Mouse (Mus musculus) ovary, postnatal 14 days (tissue): Measurements from ENCODE around the gene Gm27179.
"Not testable (repeated sequence)": the region's sequence is repeated elsewhere in the genome, so short reads cannot be mapped to it uniquely, and the experiment has no call there.

Experiments
- DNase-seq: peaks from one replicate; pipeline ENCODE4 v3.0.0; 2022; ENCODE audit warnings: low spot score

Gm27179 gene

DNA sequence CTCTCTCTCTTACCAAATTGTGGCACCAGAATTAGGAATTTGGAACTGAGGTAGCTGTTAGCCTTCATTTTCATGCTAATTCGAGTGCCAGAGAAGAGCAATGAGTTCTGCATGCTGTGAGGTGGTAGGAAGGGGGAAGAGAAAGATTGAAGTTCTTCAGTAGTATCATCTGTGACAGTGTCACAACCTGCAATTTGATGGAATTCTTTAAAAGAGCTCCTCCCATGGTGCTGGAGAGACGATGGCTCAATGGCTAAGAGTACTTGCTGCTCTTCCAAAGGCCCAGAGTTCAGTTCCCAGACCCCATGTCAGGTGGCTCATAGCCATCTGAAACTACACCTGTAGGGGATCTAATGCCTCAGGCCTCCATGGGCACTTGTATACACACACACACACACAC, at the start of gene Gm27179:
Gene Gm27179, minus strand, starts transcription at position 101 of the 400 bp plus-strand sequence.
- DNase-seq = not testable (repeated sequence)

DNA sequence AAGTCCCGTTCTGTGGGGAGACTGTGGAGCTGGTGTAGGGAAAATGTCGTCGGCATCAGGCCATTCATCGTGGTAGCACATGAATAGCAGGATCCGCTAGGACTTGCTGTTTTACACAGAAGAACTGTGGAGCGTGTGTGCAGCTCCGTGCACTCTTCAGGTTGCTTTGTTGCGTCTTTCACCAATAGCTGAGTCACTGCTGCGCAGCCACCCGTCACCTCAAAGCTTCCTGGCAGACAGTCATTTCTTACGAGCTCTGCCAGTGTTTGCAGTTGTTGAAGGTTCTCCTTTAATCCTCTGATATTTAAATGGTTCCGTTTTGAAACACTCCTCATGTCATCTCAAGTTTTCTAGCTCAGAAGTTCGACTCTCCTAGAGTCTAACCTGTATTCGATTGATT, 45.2 kb upstream of the Gm27179 start:
- not testable (repeated sequence) for DNase-seq

DNA sequence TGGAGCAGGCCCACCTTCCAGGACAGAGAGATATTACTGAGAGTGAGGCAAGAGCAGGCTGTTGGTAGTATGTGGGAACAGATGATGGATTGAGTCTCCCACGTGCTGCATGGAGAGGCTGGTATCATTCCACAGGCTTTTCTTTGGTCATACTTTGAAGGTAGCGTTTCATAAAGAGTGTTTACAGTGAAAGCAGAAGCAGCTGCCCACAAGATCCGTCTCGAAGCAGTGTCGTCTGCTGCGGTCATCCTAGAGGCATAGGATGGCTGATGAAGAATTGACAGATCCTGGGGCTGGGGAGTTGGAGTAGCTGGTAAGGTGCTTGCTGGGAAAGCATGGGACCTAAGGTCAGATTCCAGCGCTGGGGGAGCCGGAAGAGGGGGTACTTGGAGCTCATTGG, 44.5 kb upstream of the Gm27179 start:
- DNase-seq = not testable (repeated sequence)

DNA sequence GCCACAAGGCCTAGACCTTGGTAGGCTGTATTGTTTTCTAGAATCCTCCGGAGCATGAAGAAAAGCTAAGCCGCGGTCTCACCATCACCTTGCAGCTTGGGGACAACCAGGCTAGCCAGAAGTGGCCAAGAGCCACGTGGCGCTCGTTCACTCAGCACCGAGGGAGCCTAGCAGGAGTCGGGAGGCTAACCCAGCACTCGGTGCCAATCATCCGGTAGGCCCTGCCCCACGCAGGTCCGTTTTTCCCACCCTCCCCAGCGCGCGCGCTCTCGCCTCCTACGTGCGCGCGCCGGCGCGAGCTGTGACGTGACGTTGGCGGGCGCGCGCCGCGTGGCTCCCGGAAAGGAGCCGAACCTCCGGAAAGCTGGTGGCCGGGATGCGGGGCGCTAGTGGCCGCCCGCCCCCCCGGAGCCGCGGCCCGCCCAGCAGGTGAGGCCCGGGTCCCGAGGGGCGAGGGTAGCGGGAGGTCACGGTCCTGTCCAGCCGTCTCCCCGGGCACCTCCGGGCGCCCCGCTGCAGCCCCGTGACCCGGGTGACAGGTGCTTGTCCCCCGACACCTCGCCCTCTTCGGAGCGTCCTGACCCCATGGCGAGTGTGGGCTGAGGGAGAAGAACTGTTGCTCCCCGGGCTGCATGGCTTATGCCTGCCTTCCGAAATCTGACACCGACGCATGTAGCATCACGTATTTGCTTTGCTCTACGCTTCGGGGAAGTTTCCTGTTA, 42.9 kb upstream of the Gm27179 start, which contains the start of gene Entpd4b:
Gene Entpd4b, plus strand, starts transcription at position 315 of the 722 bp plus-strand sequence.
- DNase-seq = not testable (repeated sequence)

DNA sequence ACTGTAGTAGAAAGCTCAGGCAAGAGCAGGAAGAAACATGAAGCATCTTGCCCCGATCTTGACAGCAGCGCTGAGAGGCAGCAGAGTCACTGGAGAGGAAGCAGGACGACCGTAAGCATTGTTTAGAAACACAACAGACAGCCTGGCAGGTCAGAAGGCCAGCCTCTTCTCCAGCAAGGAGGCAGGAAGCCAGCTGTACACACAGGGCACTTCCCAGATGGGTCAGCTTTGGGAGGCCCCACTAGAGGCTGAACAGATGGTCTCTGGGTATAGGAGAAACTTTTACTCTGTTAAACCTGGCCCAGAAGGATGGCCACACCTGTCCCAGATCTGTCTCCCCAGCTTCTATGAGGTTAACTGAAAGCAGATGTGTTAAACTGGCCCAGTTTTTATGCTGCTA, 35.0 kb upstream of the Gm27179 start:
- not testable (repeated sequence) for DNase-seq

DNA sequence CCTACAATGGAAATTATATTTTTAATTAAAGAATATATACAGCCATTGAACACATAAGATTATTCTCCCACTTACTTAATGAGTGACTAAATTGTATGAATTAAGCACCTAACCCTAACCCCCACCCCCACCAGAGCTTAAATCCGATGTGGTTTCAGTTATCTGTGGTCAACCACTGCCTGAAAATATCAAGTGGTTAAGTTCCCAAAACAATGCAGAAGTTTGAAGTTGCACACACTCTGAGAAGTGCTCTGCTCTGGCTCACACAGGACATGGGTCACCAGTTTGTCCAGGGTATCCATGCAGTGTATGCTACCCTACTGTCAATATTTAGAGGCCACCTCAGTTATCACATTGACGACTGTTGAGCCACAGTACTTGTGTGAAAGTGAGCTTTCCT, 32.7 kb upstream of the Gm27179 start:
- DNase-seq = not testable (repeated sequence)

DNA sequence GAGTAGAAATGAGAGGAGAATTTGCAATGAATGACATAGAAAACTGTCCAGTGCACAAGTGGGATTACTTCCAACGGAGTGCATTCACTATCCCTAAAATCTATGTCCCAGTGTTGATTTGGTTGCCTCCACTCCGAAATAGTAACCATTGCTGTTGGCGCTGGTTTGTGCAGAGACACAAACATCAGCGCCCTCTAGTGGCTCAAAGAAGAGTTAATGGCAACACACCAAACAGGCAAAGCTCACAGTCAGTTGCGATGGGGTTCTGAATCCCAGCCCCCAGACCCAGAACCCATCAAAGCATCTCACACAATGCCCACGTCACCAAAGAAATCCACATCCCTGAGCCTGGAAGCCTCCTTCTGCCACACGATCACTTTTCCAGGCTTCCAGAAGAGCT, 31.7 kb upstream of the Gm27179 start:
- not testable (repeated sequence) for DNase-seq

DNA sequence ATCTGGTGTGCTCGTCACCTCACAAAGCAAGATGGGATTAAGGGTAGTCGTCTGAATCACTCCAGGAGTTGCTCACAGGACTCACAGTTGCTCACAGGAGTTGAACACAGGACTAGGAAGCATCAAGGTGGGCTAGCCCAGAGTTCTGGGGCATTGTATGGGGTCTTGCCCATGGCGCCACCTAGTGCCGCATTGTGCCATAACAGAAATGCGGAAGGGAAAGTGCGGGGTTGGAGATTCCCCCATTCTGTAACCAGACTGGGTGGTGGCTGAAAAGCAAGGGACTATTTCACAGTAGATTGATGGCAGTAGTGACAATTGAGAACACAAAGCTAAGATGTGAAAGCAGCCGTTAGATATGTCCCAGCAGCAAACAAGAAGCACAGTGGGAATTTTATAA, 30.3 kb upstream of the Gm27179 start:
- DNase-seq = not testable (repeated sequence)

DNA sequence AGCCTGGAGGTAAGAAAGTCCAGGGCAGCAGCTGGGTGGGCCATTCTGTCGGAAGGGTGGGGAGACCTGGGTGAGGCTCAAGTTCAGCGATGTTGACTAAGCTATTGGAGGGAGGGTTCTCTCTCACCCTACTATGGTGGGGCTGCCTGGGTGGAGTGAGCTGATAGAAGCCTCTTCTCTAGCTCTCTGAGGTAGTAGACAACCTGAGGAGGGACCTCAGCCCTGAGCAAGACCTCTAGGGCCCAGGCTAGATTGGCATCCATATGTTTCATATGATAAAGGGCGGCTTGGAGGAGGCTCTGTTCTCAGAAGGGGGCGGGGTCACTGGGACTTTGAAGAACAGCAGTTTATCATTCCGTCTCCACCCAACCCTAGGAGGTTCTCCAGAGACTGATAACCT, 27.8 kb upstream of the Gm27179 start:
- DNase-seq = not testable (repeated sequence)

DNA sequence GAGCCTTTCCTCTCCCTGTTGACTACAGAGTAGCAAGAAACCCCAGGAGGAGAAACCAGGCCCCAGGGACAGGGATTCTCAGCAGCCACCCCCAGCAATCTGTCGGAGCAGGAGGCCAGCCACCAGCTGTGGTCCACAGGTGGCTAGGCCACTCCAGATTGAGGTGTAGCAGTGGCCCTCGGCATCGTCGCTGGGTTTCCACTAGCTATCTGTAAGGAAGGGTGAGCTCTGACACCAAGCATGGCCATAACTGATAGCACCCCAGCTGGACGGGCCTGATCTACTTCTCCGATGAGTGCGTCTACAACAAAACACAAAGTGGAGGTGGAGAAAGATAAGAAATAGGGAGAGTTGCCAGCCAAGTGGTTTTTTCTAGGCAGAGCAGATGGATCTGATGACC, 24.2 kb upstream of the Gm27179 start:
- DNase-seq = not testable (repeated sequence)

DNA sequence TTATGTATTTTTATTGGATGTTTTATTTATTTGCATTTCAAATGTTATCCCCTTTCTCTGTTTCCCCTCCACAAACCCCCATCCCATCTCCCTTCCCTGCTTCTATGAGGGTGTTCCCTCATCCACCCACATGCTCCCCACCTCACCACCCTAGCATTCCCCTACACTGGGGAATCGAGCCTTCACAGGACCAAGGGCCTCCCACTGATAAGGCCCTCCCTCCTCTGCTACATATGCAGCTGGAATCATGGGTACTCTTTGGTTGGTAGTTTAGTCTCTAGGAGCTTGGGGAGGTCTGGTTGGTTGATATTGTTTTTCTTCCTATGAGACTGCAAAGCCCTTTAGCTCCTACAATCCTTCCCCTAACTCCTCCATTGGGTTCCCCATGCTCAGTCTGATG, 13.9 kb upstream of the Gm27179 start:
- DNase-seq = not testable (repeated sequence)

DNA sequence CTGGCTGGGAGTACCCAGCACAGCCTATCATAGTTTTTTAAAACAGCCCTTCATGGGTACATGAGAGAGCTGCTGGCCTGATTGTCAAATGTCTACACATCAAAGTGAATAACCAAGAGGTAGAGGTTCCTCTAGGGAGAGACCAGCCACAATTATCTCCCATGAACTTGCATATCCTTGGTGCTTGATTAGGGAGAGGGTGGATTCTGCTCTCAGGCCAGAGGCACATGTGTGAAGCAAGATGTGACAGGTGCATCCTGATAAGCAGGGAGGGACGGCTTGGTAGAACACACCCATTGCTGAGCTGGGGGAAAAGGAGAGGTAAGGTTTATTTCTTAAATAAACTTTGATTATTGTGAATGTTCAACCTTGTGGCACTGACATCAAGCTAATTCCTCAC, 10.7 kb upstream of the Gm27179 start:
- DNase-seq = not testable (repeated sequence)

DNA sequence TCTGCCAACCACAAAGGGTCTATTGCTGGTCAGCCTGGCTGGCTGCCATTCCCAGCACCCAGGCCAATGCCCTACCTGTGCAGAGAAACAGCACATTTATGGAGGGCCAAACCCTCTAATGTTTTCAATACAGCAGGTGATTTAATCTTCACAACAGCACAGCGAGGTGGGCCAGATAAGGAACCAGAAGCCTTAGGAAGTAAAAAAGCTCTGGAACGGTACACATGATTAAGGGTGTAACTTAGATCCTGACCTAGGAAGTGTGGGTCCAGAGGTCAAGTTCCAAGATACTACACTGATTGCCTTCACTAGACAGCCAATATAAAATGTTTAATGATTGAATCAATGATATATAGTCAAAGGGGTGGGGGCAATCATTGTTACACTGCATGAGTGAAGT, 8.5 kb upstream of the Gm27179 start:
- DNase-seq = not testable (repeated sequence)

DNA sequence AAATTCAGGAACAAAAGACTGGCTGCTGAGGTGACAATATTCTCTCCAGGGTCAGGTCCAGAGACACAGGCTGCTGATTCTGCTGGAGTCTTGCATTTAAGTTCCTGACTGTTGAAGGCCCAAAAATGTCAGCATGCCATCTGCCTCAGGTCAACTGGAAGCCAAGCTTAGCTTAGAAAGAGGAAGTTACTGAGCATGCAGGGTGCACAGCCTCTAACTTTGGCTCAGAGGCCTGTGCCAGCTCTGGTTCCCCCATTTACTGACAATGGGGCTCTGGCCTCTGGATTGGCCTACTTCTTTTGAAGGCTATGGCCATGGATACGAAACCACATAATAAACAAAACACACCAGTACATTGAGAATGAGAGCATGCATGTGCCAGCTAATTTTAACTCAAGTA, 5.3 kb downstream of the Gm27179 start:
- not testable (repeated sequence) for DNase-seq

DNA sequence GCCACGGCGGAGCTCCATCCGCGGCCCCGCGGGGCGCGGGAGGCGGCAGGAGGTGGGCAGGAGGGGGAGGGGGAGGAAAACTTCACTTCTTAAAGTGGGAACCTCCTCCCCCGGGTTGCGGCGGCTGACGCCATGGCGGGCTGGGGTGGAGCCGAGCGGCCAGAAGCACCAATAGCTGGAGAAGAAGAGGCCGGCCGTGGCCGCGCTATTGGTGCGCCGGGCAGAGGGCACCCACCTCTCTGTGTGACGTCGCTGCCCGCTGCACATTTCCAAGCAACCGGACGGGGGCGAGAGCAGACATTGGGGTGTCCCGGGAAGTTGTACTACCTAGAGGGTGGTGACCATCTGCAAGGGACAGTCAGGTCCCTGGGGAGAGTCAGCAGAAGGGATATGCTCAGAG, 9.2 kb downstream of the Gm27179 start, which contains the start of gene Gm16867:
Gene Gm16867, minus strand, starts transcription at position 189 of the 400 bp plus-strand sequence.
- not testable (repeated sequence) for DNase-seq

DNA sequence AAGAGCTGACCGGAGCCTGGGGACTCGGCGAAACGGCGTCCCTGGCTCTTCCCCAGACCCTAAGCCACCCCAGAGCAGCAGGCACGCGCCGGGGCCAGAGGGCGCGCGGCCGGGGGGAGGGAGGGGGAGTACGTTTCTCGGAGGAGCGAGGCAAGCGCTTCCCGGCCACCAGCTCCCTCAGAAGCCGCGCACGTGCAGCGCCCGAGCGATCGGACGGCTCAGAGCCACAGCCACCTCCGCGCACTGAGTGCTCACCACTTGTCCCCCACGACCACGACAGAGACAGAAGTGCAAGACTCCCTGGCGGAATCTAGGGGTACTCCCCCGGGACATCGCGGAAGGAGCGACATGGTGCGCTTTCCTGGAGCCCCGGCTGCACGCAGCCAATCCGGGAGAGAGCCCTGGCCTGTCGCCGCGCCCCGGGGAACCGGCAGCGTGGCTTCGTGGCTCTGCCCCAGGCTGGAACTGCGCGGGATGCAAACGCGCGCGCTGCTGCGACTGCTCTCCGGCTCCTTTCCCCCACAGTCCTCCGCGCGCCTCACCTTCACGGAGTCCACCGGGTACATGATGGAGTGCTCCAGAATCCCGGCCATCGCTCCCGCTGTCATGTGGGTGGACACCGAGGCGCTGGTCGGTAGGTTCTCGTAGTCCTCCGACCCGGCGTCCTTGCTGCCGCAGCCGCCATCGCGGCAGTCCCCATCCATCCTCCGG, 9.8 kb downstream of the Gm27179 start:
- DNase-seq = not testable (repeated sequence)

DNA sequence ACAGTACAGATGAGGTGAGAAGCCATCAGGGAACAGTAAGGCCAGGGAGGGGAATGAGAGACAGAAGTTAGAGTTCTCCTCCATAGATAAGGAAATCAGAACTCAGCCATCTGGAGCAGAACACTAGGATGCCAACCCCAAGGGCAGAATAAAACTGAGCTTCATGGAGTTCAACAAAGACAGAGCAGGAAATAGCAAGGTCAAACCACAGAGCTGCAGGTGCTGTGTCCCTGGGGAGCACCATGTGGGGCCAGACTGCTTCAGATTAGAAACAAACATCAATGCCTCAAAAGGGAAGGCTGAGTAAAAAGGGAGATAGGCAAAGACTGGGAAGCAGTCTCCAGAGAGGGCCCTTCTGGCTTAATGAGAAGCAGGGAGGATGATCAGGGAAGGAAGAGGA, 16.1 kb downstream of the Gm27179 start:
- DNase-seq = not testable (repeated sequence)

DNA sequence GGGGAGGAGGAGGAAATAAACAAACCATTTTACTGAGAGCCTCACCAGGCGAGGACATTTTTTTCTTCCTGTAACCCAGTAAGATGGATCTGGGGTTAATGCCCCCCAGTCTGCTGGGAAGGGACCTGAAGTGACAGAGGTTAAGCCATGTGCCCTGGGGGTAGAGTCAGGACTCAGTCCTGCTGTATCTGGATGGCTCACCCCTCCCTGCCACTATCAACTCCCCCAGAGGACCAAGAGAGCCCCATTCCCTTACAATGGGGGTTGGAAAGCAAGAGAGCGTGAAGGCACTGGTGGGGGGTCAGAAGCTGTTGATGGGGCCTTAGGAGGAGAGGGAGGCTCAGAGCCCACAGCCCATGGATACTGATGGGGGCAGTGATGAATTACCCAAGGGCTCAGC, 17.4 kb downstream of the Gm27179 start:
- DNase-seq = not testable (repeated sequence)

DNA sequence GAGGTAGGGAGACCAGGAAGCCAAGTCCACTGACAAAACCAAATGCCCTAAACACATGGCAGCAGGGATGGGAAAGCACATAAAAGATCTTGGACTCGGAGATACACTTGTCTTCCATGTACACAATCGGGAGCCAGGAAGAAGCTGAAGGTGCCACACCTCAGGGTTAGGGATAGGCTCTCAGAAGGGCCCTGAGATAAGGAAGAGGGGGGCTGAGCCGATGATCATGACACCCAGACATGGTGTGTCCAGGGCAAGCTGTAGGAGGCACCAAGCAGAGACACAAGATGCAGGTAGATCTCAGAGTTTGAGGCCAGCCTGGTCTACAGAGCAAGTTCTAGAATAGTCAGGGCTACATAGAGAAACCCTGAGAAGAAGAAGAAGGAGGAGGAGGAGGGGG, 17.8 kb downstream of the Gm27179 start:
- not testable (repeated sequence) for DNase-seq

DNA sequence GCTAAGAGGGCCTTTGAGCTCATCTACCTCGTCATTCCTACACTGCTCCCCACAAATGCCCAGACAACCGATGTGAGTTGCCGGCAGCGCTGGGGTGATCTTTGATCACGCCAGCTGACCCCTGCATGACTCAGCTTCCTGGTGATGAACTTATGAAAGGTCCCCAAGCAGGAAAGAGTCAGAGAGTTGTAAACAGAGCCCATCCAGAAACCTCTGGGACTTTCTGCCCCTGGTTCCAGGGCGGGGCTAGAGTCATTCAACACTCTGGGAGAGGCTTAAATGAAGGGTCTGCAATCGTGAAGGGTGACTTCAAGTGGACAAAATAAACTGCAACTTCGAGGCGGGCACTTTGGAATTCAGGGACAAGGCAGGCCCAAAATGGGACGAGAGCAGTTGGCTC, 24.3 kb downstream of the Gm27179 start:
- not testable (repeated sequence) for DNase-seq

DNA sequence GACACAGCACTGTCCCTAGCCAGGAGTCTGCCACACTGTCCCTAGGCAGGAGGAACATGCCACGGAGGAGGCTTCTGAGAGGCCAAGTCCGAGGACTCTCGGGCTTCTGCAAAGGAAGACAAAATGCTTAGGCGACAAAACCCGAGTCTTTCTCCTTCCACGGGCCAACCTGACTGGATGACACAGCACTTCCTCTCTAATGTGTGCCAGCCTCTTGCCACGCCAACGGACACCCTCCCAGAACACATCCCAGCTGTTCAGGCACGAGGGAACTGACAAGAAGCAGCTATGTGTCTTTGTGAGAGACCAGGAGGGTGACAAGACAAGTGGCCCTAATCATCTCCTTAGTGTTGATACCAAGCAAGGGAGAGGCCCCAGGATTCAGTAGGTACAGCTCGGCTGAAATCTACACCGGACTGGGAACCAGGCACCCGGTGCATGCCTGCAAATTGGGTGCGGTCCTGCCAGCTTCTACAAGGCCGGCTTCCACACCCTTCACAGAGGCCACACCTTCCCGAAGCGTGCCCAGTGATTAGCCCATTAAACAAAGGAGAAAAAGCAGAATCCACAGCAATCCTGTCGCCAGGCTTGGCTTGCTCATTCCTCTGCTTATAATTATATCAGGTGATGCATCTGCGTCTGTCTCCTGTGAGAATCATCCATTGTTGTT, 26.7 kb downstream of the Gm27179 start:
- DNase-seq = not testable (repeated sequence)

DNA sequence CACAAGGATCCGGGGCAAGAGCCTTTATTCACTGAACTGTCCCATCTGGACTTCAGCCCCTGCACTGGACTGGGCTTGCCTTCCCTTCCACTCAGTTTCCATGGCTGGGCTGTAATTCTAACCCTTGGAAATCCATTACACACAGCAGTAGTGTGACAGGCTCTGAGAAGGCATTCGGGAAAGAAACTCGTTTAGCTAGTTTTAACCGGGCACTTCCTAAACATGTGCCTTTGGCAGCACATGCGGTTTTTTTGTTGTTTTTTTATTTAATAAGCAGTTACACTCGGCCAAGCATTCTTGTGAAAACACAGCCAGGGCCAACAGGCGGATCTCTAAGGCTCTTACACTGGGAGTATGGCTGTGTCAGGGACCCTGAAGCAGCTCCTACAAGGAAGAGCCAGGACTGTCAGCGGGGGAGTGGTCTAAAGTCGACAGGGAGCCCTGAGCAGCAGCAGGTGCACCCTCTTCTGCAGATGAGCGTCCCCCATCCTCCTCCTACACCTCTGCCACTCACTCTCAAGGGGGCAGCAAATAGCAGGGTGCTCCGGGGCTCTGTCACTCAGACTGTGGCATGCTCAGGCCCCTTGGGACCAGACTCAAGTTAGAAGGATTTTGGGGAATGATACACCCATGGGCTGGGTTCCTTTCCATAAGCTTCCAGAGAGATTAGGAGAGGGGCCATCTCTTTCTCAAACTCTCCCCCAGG, 38.3 kb downstream of the Gm27179 start:
- not testable (repeated sequence) for DNase-seq
